Mouse (Mus musculus) ZHBTc4 (cell line): ENCODE measurements around the gene 4930503E14Rik.
"Not testable (repeated sequence)": the region's sequence is repeated elsewhere in the genome, so short reads cannot be mapped to it uniquely, and the experiment has no call there.

Experiments used
- DNase-seq: peaks from one replicate; pipeline ENCODE4 v3.0.0-alpha.2; 2011; ENCODE audit warnings: low read depth, low spot score

The 4930503E14Rik gene

GRCm38 (mm10) chr14:44213154-44213553 lies at the start of gene 4930503E14Rik:
TSS of gene 4930503E14Rik (minus strand) at chr14:44213254.
- not testable (repeated sequence) for DNase-seq

- peak; percentile 2 for DNase-seq
Observed at GRCm38 (mm10) chr14:44248039-44248438, 35.0 kb upstream of the 4930503E14Rik start.

GRCm38 (mm10) chr14:44197361-44197760 lies 15.7 kb downstream of the 4930503E14Rik start, which contains the start of gene Gm8212:
TSS of gene Gm8212 (plus strand) at chr14:44197661.
- DNase-seq, result not testable (repeated sequence)

- not testable (repeated sequence) for DNase-seq
Observed at GRCm38 (mm10) chr14:44123551-44123950, 89.5 kb downstream of the 4930503E14Rik start, which contains the start of gene Gm3327. TSS of gene Gm3327 (plus strand) at chr14:44123851.
